Mouse (Mus musculus) forebrain, embryonic 15.5 days (tissue): ENCODE measurements around the gene Itgb6. TPM values are rescaled to one million over a fixed set of nuclear protein-coding genes. Genes with fewer than 3 reads are reported as not detected.

Experiments used
- polyA plus RNA-seq: library from polyadenylated mRNA; unstranded; fragments of >200 nt; fragmentation: Nextera tagmentation; extraction: Ambion mirVana; gene quantifications from 2 replicates; pipeline ENCODE4 v1.2.1, GENCODE M21; 2015

Itgb6 gene
- polyA plus RNA-seq, 1 experiment from 2014 or later, result not detected

Other genes with a start within 250 kb of the Itgb6 start
- 0.14 and 0.25 TPM in 2 replicates for gene Pla2r1, start 169.3 kb downstream of the Itgb6 start, polyA plus RNA-seq
- gene Rbms1, start 240.5 kb upstream of the Itgb6 start, polyA plus RNA-seq, result 22.1 and 24.1 TPM in 2 replicates